Mouse (Mus musculus): ENCODE measurements around the gene 4933434E20Rik.

- TF ChIP-seq CTCF (IDR thresholded peaks at IDR 0.05; ENCODE audit: borderline replicate concordance, insufficient read depth, low read depth, low read length) (no peak), POLR2A (IDR thresholded peaks at IDR 0.05; ENCODE audit: borderline replicate concordance, insufficient read depth, low read length) (no peak)
These were observed 41.1 kb upstream of the 4933434E20Rik start for GRCm38 (mm10) chr3:90010291-90010690.
